Mouse (Mus musculus) layer of hippocampus, adult 6 months (tissue): ENCODE data around the gene Rmi2. TPM values are rescaled to one million over a fixed set of nuclear protein-coding genes. Genes with fewer than 3 reads are reported as not detected.

Source experiments
- long read RNA-seq, 2 experiments: library from polyadenylated mRNA; unstranded; transcript quantifications; one replicate each; pipeline ENCODE4 v2.0.0; 2019 to 2020
- polyA plus RNA-seq: library from polyadenylated mRNA; unstranded; fragments of <200 nt; fragmentation: Nextera tagmentation; gene quantifications from 2 replicates; pipeline ENCODE4 v1.2.3, GENCODE M21; 2021

Gene Rmi2
- polyA plus RNA-seq = 0.06 and 0.08 TPM in 2 replicates
- long read RNA-seq, experiment 1 = 0 reads
- long read RNA-seq, experiment 2 = 0 reads

GRCm38 (mm10) chr16:10834911-10835587 lies at the start of gene Rmi2:
Gene Rmi2 (plus strand): TSS chr16:10835059.

GRCm38 (mm10) chr16:10785371-10786231 lies 49.3 kb upstream of the Rmi2 start, which contains the start of gene Socs1:
Gene Socs1 (minus strand): TSS chr16:10785536.

GRCm38 (mm10) chr16:10788271-10788670 lies 46.6 kb upstream of the Rmi2 start, which contains the start of gene Tnp2:
Gene Tnp2 (minus strand): TSS chr16:10788660.

GRCm38 (mm10) chr16:10790702-10791101 lies 44.2 kb upstream of the Rmi2 start, which contains the start of gene Prm3:
Gene Prm3 (minus strand): TSS chr16:10790914.

GRCm38 (mm10) chr16:10796034-10796433 lies 38.8 kb upstream of the Rmi2 start, which contains the start of gene Prm2:
Gene Prm2 (minus strand): TSS chr16:10796134.

GRCm38 (mm10) chr16:10805789-10806527 lies 28.9 kb upstream of the Rmi2 start, which contains the start of gene Prm1:
Gene Prm1 (minus strand): TSS chr16:10805839.

GRCm38 (mm10) chr16:10812865-10813371 lies 21.9 kb upstream of the Rmi2 start, which contains the start of gene Gm11172:
Gene Gm11172 (plus strand): TSS chr16:10812915.

Other genes starting within 250 kb of the Rmi2 start
- 0.58 and 0.74 TPM in 2 replicates for gene Socs1, start 49.5 kb upstream of the Rmi2 start, polyA plus RNA-seq
- gene Tnp2, start 46.4 kb upstream of the Rmi2 start, polyA plus RNA-seq = not detected in 2 replicates
- gene Prm3, start 44.1 kb upstream of the Rmi2 start, polyA plus RNA-seq = not detected in 2 replicates
- not detected in 2 replicates for gene Prm2, start 38.9 kb upstream of the Rmi2 start, polyA plus RNA-seq
- gene Prm1, start 29.2 kb upstream of the Rmi2 start, polyA plus RNA-seq = not detected in 2 replicates
- gene Gm11172, start 22.1 kb upstream of the Rmi2 start, polyA plus RNA-seq = not detected in 2 replicates
- 30.0 and 39.6 TPM in 2 replicates for gene Snn, start 225.9 kb downstream of the Rmi2 start, polyA plus RNA-seq
- 19.2 and 24.8 TPM in 2 replicates for gene Litaf, start 231.1 kb downstream of the Rmi2 start, polyA plus RNA-seq